Mouse (Mus musculus) lung, postnatal 14 days (tissue): ENCODE results near the gene Senp6.
A peak's percentile ranks its signal among the peaks of the same experiment; 100 is the strongest.

Source experiments
- DNase-seq: peaks from one replicate; pipeline ENCODE4 v3.0.0; 2021

The Senp6 gene

GRCm38 (mm10) chr9:80173629-80174028, 106.9 kb downstream of the Senp6 start:
- DNase-seq: peak; percentile 27

GRCm38 (mm10) chr9:80176696-80177478, 110.2 kb downstream of the Senp6 start:
- DNase-seq: peak; percentile 38

GRCm38 (mm10) chr9:80178670-80179069, 112.0 kb downstream of the Senp6 start:
- no peak for DNase-seq

- DNase-seq: no peak
These were observed 113.0 kb downstream of the Senp6 start for GRCm38 (mm10) chr9:80179688-80180087.

- no peak for DNase-seq
These were observed 114.1 kb downstream of the Senp6 start for GRCm38 (mm10) chr9:80180771-80181170.

- DNase-seq: no peak
These were observed 115.0 kb downstream of the Senp6 start for GRCm38 (mm10) chr9:80181692-80182091.

GRCm38 (mm10) chr9:80184138-80184537, 117.4 kb downstream of the Senp6 start:
- DNase-seq: no peak

- DNase-seq: no peak
These were observed 119.0 kb downstream of the Senp6 start for GRCm38 (mm10) chr9:80185737-80186136.

GRCm38 (mm10) chr9:80186693-80187092, 120.0 kb downstream of the Senp6 start:
- no peak for DNase-seq

GRCm38 (mm10) chr9:80188324-80188893, 121.7 kb downstream of the Senp6 start:
- DNase-seq: no peak

GRCm38 (mm10) chr9:80191240-80191639, 124.5 kb downstream of the Senp6 start:
- no peak for DNase-seq

- no peak for DNase-seq
These were observed 125.6 kb downstream of the Senp6 start for GRCm38 (mm10) chr9:80192324-80192723.

GRCm38 (mm10) chr9:80194446-80194845, 127.7 kb downstream of the Senp6 start:
- DNase-seq: no peak
